Mouse (Mus musculus) layer of hippocampus, adult 8-10 months (tissue): ENCODE results near the gene Hbq1a. TPM values are rescaled to one million over a fixed set of nuclear protein-coding genes. Genes with fewer than 3 reads are reported as not detected.
A peak's percentile ranks its signal among the peaks of the same experiment; 100 is the strongest.
"Not testable (repeated sequence)": the region's sequence is repeated elsewhere in the genome, so short reads cannot be mapped to it uniquely, and the experiment has no call there.

Experiments used
- DNase-seq, 2 experiments: peaks; one replicate each; pipeline ENCODE4 v3.0.0; 2022; ENCODE audit warnings: low spot score in 2 of 2
- total RNA-seq, 4 experiments: library from RNA; stranded (reverse); gene quantifications; 2 replicates each; pipeline ENCODE4 v1.2.4; 2022

Hbq1a gene
- total RNA-seq, result 1 to 10 TPM in 1 of 4 experiments, under 1 TPM in 2, not detected in 1; 0.89 to 3.5 (median 0.91) TPM

GRCm38 (mm10) chr11:32299865-32300264, at the start of gene Hbq1a:
Hbq1a (plus strand) TSS chr11:32300069.
- DNase-seq, result peak; percentile 24 to 65

DNA sequence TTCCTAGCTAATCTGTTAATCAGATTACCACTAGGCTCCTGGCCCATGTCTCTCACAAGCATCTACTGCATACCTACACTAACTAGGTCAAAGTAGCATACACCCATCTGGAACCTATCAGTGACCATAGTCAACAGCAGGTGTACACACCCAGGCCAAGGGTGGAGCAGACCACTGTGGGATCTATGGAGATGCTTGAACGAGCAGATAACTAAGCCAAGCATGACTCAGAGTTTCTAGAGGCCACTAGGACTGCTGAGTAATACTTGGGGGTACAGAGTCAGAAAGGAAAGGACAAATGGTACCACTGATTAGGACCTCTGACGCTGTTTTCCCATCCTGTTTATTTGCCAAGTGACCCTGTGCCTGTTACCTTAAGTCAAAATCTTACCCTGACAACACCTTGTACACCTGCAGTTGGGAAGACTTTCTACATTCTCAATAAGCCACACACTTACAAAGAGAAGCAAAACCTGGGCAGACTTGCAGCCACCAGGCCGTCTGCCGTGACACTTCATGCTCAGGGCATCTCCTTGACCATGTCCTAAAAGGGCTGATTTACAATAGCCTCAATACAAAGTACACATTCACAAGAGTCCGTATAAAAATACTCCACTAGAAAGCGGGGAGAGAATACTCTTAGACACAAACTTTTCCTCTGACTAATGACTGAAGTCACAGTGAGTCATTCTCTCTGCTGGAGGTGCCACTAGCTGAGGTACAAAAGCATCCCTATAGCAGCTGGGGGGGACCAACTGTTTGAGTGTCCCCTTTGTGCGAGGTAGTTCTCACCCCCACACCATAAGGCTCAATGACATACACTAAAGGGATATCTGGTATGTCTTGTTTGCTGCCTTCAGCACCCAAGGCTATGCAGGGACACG, 48.7 kb upstream of the Hbq1a start:
- DNase-seq, result no peak

DNA sequence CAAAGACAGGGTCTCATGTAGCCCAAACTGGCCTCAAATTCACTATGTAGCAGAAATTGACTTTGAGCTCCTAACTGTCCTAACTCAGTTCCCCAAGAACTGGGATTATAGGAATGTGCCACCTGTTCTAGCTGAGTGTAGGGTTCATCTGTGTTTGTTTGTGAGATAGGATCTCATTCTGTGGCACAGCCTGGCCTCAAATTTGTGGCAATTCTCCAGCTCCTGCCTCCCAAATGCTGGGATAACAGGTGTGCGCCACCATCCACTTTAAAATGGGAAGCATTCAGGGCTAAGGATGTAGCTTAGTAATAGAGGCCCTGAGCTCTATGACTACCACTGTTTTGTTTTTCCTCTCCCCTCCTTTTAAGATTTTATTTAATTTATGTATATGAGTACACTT, 46.7 kb upstream of the Hbq1a start:
- DNase-seq, result no peak

DNA sequence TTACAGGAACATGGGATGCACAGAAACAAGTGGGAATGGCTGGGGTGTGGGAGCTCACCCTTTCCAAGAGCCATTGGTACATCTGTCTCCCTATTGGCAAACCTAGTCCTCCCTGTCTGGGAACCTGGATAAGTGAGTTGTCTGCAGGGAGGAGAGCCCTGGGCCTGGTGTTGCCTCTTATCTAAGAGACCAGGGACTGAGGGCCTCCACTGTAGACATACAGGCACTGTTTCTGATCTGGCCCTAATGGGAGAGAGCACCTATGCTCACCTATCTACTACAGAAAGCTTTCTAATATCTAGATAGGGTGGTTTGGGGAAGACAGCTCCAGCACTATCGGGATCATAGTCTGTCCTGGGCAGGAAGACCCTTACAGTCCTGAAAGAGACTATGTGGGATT, 43.7 kb upstream of the Hbq1a start:
- DNase-seq, result no peak

GRCm38 (mm10) chr11:32256566-32256965, 43.3 kb upstream of the Hbq1a start:
- no peak for DNase-seq

GRCm38 (mm10) chr11:32262674-32263415, 37.0 kb upstream of the Hbq1a start:
- DNase-seq, result no peak

DNA sequence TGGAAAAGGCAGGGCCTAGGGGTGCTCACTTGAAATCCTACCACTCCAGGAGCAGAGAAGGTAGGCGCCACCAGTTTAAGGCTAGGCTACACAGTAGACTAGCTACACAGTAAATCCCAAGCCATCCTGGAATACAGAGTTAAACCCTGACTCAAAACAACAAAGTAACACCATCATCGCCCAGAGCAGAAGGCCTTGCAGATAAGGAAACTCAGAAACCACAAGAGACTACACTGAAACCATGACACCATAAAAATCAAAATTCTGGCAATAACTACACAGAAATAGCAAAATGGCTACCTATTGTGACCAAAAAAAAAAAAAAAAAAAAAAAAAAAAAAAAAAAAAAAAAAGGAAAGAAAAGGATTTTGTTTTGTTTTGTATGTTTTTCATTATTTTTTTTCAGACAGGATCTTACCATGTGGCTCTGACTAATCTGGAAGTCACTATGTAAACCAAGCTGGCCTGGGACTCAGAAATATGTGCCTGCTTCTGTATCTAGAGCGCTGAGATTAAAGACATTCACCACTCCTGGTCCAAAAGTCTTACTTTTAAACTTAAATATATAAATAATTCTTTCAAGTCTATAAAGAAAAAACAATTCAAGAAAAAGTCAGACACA, 34.6 kb upstream of the Hbq1a start:
- DNase-seq, result no peak

DNA sequence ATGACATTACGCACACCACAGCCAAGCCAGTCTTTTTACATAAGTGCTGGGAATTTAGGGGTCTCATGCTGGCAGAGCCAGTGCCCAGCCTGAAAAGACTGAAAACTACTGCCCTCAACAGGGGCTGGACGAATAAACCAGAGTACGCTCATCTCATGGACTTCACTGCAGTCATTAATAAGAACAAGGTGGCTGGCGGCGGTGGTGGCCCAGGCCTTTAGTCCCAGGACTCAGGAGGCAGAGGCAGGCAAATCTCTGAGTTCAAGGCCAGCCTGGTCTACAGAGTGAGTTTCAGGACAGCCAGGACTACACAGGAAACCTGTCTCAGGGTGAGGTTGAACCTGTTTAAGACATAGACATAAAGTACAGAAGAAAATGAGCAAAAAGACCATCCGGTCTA, 33.7 kb upstream of the Hbq1a start:
- no peak for DNase-seq

DNA sequence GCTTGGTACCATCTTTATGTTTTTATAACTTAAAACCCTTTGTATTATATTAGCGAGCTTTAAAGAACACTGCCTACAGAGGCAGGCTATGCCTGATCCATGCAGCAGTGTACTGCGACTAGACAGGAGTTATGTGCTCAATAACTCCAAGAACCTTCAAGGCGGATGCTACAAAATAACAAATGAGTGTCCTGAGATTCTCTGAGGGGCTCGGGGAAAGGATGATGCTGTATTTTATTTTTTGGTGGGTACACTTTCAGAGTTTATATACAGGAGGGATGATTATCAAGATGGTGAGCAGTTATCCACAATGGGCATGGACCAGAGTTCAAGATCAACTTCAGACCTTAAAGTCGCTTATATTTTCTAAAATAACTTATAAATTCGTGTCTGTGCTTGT, 33.1 kb upstream of the Hbq1a start:
- DNase-seq, result no peak

- DNase-seq, result peak; percentile 91 to 95
Measured at GRCm38 (mm10) chr11:32267188-32267884, 32.5 kb upstream of the Hbq1a start, which contains the start of gene Nprl3. Nprl3 (minus strand) TSS chr11:32267707.

DNA sequence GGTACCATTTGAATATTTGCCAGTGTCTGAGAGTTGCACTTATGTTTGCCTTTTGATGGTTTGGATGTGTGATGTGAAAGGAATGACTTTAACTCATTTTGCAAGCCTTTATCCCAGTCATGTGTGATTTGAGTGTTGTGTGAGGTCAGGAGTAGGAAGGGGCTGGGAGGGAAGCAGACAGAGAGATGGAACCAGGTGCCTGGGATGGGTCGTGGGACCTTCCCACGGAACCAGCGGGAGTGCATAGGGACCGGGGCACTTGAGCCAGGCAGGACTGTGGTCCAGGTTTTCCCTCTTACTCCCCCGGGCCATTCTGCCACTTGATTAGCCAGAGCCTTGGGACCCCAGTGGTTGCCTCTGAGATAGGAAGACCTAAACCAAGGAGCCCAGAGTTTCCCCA, 31.9 kb upstream of the Hbq1a start:
- no peak for DNase-seq

DNA sequence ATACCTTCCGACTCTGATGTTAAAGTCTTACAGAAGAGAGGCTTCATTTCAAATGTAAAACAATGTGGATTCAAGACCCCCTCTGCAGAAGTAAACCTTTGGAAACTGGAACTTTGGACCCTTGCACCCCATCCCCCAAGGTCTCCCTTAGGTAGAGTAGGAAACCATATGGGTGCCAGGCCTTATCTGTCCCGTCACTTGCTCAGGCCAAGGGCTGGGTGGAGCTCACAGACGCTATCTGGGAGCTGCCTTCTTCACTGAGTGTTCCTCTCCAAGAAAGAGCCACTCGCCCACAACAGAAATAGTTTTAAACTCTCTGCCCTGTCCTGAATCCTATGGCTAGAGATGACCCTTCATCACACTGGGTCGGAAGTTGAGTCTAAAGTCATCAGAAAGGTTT, 30.9 kb upstream of the Hbq1a start:
- DNase-seq, result no peak

DNA sequence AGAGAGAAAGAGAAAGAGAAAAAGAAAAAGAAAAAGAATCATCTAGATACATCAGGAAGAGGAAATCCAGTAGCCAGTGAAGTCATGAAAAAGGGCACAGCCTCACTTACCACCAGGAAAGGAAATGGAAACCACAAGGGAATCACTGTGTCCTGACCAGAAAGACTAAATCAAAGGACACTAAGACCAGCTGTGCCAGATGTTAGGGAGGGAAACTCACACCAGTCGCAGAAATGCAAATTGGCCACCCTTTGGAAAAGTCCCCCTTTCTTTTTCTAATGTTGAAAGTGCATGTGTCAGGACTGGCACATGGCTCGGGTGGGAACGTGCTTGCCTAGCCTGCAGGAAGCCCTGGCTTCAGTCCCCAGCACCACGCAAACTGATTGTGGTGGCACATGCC, 28.7 kb upstream of the Hbq1a start:
- no peak for DNase-seq

DNA sequence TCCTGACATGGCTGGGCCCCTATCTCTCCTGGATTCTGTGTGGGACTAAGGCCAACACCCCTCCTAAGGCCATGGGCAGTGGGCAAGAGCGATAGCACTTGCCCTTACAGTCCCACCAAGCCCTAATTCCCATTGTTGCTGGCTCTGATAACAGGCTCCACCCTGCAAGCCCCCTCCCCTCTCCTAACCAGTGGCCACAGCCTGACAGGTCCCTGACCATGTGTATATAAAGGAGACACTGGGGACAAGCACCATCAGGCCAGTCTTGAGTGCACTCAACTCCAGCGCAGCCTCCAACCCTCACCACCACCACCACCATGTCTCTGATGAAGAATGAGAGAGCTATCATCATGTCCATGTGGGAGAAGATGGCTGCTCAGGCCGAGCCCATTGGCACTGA, 23.5 kb upstream of the Hbq1a start, which contains the start of gene Hba-x:
Gene Hba-x, plus strand, starts transcription at position 54 of the 400 bp plus-strand sequence.
- DNase-seq, result no peak

GRCm38 (mm10) chr11:32277736-32278457, 22.0 kb upstream of the Hbq1a start:
- DNase-seq, result no peak

- DNase-seq, result no peak
Measured at GRCm38 (mm10) chr11:32278458-32278957, 21.4 kb upstream of the Hbq1a start.

DNA sequence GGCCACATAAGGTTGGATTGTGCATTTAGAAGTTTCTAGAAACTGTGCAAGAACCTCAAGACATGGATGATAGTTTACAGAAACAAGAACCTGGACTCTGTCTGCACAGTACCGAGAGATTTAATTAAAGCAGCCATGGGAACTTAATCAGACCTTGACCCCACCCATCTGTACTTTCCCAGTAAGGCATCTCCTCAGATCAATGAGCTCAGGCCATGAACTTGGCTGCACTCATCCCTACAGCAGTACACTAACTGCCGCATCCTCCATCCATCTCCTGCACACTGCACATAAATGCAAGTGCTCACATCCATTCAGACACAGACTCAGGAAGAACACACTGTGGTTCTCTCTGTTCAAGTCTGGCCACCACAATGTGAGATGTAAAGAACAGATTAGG, 19.2 kb upstream of the Hbq1a start:
- DNase-seq, result no peak

- DNase-seq, result no peak
Measured at GRCm38 (mm10) chr11:32281416-32282144, 18.3 kb upstream of the Hbq1a start.

DNA sequence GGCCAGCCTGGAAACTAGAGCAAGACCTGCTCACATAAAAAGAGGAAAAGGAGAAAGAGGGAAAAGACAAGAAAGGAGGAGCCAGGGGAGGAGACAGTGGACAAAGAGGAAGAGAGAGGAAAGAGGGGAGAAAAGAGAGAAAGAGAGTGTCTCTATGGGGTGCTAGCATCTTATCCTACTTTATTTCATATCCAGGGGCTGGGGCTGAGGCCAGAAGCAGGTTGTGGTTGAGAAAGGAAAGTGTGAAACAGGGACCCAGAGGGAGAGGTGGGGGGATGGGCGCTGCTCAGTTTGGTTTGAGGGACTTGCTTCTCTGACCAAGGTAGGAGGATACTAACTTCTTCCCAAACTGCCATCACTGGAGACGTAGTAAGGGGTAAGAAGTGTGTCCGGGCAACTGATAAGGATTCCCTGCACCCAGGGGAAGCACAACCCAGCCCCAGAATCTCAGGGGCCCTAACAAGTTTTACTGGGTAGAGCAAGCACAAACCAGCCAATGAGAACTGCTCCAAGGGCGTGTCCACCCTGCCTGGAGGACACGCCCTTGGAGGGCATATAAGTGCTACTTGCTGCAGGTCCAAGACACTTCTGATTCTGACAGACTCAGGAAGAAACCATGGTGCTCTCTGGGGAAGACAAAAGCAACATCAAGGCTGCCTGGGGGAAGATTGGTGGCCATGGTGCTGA, 16.6 kb upstream of the Hbq1a start, which contains the start of gene Hba-a1:
Gene Hba-a1, plus strand, starts transcription at position 421 of the 687 bp plus-strand sequence.
- not testable (repeated sequence) for DNase-seq
